Mouse (Mus musculus) testis, adult 2 months (tissue): ENCODE measurements around the gene Cpne9.

Experiments used
- CTCF ChIP-seq: fragments of 200-500 bp; IDR thresholded peaks from 2 replicates; pipeline ENCODE4 v1.5.1; 2012; ENCODE audit warnings: low read depth, mild to moderate bottlenecking, inconsistent platforms, low read length, moderate library complexity; ENCODE audit not compliant: control insufficient read depth, insufficient read depth, insufficient replicate concordance
- POLR2A ChIP-seq: fragments of 200-500 bp; IDR thresholded peaks from 2 replicates; pipeline ENCODE4 v1.6.1; 2012; ENCODE audit warnings: low read depth, mild to moderate bottlenecking, inconsistent platforms, low read length, moderate library complexity; ENCODE audit not compliant: control insufficient read depth

DNA sequence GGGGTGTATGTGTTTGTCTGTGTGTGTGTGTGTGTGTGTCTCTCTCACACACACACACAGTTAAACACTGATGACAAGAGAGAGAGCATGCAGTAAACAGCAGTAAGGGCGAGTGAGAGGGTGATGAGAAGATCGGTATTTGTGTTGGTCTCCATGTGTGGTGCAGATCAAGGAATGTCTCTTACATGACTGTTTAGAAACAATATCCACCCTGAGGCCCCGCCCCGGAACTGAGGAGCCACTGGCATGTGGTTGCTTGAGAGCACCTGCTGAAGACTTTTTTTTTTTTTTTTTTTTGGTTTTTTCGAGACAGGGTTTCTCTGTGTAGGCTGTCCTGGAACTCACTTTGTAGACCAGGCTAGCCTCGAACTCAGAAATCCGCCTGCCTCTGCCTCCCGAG is 17.7 kb upstream of the Cpne9 start:
- no peak for TF ChIP-seq CTCF
- no peak for TF ChIP-seq POLR2A
